Mouse (Mus musculus) lung, adult 10 weeks (tissue): Measurements from ENCODE around the gene Sept1. TPM values are rescaled to one million over a fixed set of nuclear protein-coding genes. Genes with fewer than 3 reads are reported as not detected.

Experiments
- polyA plus RNA-seq: library from polyadenylated mRNA; stranded (reverse); fragments of 350-450 nt; fragmentation: Illumina TruSeq; extraction: RNeasy Lipid Tissue Mini Kit (QIAGEN cat#74804); gene quantifications from one replicate; pipeline ENCODE4 v1.2.3, GENCODE M21; 2014; ENCODE audit warnings: low read depth, low replicate concordance; ENCODE audit not compliant: insufficient read depth

Gene Sept1
- 23.5 TPM for polyA plus RNA-seq

GRCm38 (mm10) chr7:127232622-127233367, at the start of gene Sept1, which contains the start of gene Zfp553:
Gene Sept1 (minus strand): TSS chr7:127233130.
Gene Zfp553 (plus strand): TSS chr7:127233061.

GRCm38 (mm10) chr7:127273925-127274789, 41.2 kb upstream of the Sept1 start, which contains the start of gene Sephs2:
Gene Sephs2 (minus strand): TSS chr7:127274055.

GRCm38 (mm10) chr7:127260309-127261111, 27.6 kb upstream of the Sept1 start, which contains the start of gene Dctpp1:
Gene Dctpp1 (minus strand): TSS chr7:127260709.

DNA sequence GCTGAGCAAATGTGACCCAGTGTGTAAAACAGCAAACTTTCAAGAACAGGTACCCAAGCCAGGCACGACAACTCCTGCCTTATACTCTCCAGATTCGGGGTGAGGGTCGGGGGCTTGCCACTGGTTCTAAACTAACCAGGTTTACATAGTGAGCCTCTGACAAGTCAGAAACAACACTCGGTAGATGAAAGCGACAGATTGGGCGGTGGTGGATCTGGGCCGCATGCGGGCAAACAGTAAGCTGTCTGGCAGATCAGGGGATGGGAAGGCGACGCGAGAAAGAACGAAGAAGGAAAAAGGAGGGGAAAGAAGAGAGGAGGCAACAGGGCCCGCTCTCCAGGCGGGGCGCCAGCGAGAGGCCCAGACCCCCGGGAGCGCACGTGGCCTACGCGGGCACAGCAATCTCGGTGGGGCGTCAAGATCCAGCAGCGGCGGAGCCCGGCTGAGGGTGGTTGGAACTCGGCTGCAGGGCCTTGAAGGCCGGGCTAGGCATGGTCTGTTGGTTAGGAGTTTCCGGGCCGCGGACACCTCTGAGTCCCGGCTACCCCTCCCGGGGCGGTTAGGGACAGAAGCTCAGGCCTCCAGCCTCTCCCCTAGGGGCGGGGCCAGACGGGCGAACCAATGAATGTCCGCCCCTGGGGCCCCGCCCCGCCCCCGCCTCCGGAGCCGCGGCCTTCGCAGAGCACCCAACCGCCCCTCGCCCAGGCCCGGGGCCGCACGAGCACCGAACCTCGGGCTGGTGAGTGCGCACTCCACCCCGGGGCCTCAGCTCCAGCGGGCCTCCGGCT, 11.1 kb upstream of the Sept1 start, which contains the start of gene Zfp771:
Gene Zfp771 (plus strand): TSS at position 405 of the 788 bp plus-strand sequence.

DNA sequence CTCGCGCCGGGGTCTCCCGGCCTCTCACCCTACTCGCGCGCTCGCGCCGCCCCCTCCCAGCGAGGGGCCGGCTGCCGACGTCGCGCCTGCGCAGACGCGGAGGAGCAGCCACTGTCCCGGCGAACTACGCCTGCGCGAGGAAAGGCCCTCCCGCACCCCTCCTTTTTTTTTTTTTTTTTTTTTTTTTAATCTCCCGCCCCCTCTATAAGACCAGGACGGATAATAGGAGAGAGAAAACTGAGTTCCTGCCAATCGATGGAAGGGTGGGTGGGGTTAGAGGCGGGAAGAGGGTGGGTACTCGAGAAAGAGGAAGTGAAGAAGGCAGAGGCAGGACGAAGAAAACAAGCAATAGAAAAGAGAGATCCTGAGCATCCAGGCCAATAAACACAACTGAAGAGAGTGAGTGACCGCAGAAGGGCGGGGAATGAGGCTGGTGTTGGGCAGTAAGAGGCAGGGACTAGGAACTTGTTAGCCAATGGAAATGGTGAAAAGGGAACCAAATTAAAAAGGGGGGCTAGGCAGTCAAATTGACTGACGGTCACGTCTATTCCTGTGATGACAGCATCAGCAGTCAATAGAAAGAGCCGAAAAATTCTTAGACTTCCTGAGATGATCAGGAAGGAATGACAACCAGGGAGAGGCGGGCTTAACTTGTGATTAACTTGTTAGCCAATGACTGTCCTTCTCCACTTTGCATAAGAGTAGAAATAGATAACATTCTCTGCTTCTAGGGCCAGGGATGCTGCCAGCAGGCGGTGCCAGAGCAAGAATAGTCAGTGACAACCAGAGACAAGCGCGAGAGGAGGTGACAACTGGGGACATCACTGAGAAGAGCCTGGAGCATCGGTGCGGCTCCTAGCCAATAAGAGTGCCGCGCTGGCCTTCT, 24.1 kb downstream of the Sept1 start, which contains the start of gene Mylpf:
Gene Mylpf (plus strand): TSS at position 338 of the 886 bp plus-strand sequence.

DNA sequence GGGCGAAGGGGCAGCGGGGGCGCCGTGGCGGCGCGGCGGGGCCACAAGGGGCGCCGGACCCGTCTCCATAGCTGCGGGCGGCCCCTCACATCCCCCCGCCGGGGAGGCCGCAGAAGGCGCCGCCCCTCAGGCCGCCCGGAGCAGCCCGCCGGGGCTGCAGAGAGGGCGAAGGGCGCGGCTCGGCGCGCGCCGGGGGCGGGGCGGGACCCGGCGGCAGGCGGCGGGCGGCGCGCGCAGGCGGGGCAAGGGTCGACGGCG, 24.7 kb downstream of the Sept1 start, which contains the start of gene Tbc1d10b:
Gene Tbc1d10b (minus strand): TSS at position 174 of the 258 bp plus-strand sequence.

GRCm38 (mm10) chr7:127195544-127196295, 37.2 kb downstream of the Sept1 start, which contains the start of gene Cd2bp2:
Gene Cd2bp2 (minus strand): TSS chr7:127196050.

Other genes starting within 250 kb of the Sept1 start
- 46.3 TPM for gene Mvp, start 218.5 kb downstream of the Sept1 start, polyA plus RNA-seq
- gene Pagr1b, start 216.6 kb downstream of the Sept1 start, polyA plus RNA-seq = not detected
- 10.9 TPM for gene Pagr1a, start 215.8 kb downstream of the Sept1 start, polyA plus RNA-seq
- 24.7 TPM for gene Gm42742, start 212.0 kb downstream of the Sept1 start, polyA plus RNA-seq
- 0.74 TPM for gene Prrt2, start 211.9 kb downstream of the Sept1 start, polyA plus RNA-seq
- 57.2 TPM for gene Maz, start 206.1 kb downstream of the Sept1 start, polyA plus RNA-seq
- 0.95 TPM for gene Kif22, start 190.7 kb downstream of the Sept1 start, polyA plus RNA-seq
- gene Zg16, start 145.8 kb downstream of the Sept1 start, polyA plus RNA-seq = not detected
- gene AI467606, start 141.8 kb downstream of the Sept1 start, polyA plus RNA-seq = 23.2 TPM
- gene Qprt, start 110.9 kb downstream of the Sept1 start, polyA plus RNA-seq = 0.22 TPM
- 10.0 TPM for gene Spn, start 95.3 kb downstream of the Sept1 start, polyA plus RNA-seq
- 33.6 TPM for gene Cd2bp2, start 37.1 kb downstream of the Sept1 start, polyA plus RNA-seq
- 16.9 TPM for gene Tbc1d10b, start 24.7 kb downstream of the Sept1 start, polyA plus RNA-seq
- gene Mylpf, start 24.2 kb downstream of the Sept1 start, polyA plus RNA-seq = 4.2 TPM
- gene Zfp553, start 69 bp downstream of the Sept1 start, polyA plus RNA-seq = 5.6 TPM
- 10.4 TPM for gene Zfp771, start 11.1 kb upstream of the Sept1 start, polyA plus RNA-seq
- gene Dctpp1, start 27.6 kb upstream of the Sept1 start, polyA plus RNA-seq = 29.4 TPM
- gene Sephs2, start 40.9 kb upstream of the Sept1 start, polyA plus RNA-seq = 23.5 TPM
- gene Itgal, start 63.1 kb upstream of the Sept1 start, polyA plus RNA-seq = 12.3 TPM
- 12.4 TPM for gene Zfp768, start 112.5 kb upstream of the Sept1 start, polyA plus RNA-seq
- gene Zfp747, start 142.9 kb upstream of the Sept1 start, polyA plus RNA-seq = 6.3 TPM
- gene 9130019O22Rik, start 154.0 kb upstream of the Sept1 start, polyA plus RNA-seq = 2.7 TPM
- gene E430018J23Rik, start 160.5 kb upstream of the Sept1 start, polyA plus RNA-seq = 3.5 TPM
- gene Zfp764, start 173.7 kb upstream of the Sept1 start, polyA plus RNA-seq = 7.3 TPM
- 11.8 TPM for gene Zfp688, start 188.9 kb upstream of the Sept1 start, polyA plus RNA-seq
- gene Zfp689, start 216.0 kb upstream of the Sept1 start, polyA plus RNA-seq = 1.7 TPM
- 32.8 TPM for gene Prr14, start 226.5 kb upstream of the Sept1 start, polyA plus RNA-seq
- 24.3 TPM for gene Fbrs, start 246.1 kb upstream of the Sept1 start, polyA plus RNA-seq